Mouse (Mus musculus): ENCODE measurements around the gene St7. TPM values are rescaled to one million over a fixed set of nuclear protein-coding genes. Genes with fewer than 3 reads are reported as not detected.
A peak's percentile ranks its signal among the peaks of the same experiment; 100 is the strongest.

Gene St7
- polyA plus RNA-seq, 2 experiments: 29.7 to 33.0 TPM

DNA sequence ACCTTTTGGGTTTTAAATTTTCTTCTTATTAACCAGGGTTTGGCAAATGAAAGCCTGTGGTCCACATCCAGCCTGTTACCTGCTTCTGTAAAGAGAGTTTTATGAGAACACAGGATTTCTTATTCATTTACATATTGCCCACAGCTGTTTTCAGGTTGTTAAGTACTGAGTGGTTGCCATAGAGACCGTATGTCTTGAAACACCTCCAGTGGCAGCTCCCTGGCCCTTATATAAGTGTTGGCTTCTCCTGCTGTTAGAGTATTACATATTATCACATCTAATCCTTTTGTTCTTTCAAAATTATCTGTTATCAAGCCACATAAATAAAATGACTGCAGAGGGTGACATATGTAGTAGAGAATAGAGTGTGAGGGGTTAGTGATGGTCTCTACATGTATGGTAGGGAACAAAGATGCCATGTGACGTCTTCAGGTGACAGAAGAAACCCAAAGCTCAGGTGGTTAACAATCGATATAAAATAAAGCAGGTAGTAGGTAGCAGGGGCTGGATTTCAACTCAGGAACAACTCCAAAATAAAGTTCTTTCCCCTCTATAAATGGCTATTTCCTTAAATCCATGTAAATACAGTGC is 183.4 kb downstream of the St7 start:
- Histone ChIP-seq H3K36me3 (ENCODE audit: control insufficient read depth, insufficient read depth, low read length) (no peaks in the 10 kb centered on the region), H3K4me3 (replicated peaks; ENCODE audit: low read length) (no peak overlapping the region), H3K4me1 (ENCODE audit: control insufficient read depth, insufficient read depth, low read length) (peaks cover 28% of the 10 kb centered on the region), H3K27ac (replicated peaks; ENCODE audit: low read depth, low read length) (no peak overlapping the region; the same call in 1 of the 2 replicates), H3K4me2 (replicated peaks; ENCODE audit: low read depth, low read length, severe bottlenecking) (no peak overlapping the region), H3K27me3 (ENCODE audit: control insufficient read depth, insufficient read depth, low read length) (no peaks in the 10 kb centered on the region), H3K9me3 (ENCODE audit: control insufficient read depth, low read length) (no peaks in the 10 kb centered on the region), H3K9ac (ENCODE audit: low read depth, low read length, severe bottlenecking) (no peak overlapping the region)
- no peak for TF ChIP-seq POLR2A (IDR thresholded peaks at IDR 0.05; ENCODE audit: borderline replicate concordance, extremely low read depth, insufficient read depth, insufficient read length)
- WGBS: 56% methylated on average over 3 of the region's 3 CpGs
- ATAC-seq (ENCODE audit: low FRiP score, low read depth) (peak; percentile 67), DNase-seq (ENCODE audit: low spot score) (peak; percentile 77)

DNA sequence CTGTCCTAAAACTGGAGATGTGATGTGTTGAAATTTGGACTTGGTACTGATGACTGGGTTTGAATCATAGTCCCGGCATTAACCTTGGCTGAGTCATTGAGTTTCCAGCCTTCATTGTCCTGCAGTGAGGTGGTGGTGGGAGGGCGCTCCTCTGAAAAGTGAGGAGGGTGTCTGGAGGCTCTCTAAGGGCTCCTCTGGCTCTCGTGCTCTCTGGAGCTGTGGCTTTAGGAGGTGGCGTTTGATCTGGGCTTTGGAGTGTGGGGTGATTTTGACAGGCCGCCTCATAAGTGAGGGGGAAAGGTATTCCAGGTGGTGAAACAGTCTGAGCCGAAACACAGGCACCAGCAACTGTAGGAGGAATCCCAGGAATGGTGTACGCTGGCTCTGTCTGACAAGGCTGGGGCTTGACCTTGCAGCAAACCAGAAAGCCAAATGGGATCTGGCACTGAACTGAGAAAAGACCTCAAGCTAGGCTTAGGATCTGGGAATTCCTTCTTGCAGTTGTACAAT is 184.0 kb downstream of the St7 start:
- Histone ChIP-seq H3K4me2 (replicated peaks; ENCODE audit: low read depth, low read length, severe bottlenecking) (no peak overlapping the region), H3K4me1 (ENCODE audit: control insufficient read depth, insufficient read depth, low read length) (peaks cover 25% of the 10 kb centered on the region), H3K9ac (ENCODE audit: low read depth, low read length, severe bottlenecking) (no peak overlapping the region), H3K9me3 (ENCODE audit: control insufficient read depth, low read length) (no peaks in the 10 kb centered on the region), H3K27me3 (ENCODE audit: control insufficient read depth, insufficient read depth, low read length) (no peaks in the 10 kb centered on the region), H3K36me3 (ENCODE audit: control insufficient read depth, insufficient read depth, low read length) (no peaks in the 10 kb centered on the region), H3K4me3 (replicated peaks; ENCODE audit: low read length) (no peak overlapping the region), H3K27ac (replicated peaks; ENCODE audit: low read depth, low read length) (0 out of 2 replicates have a peak overlapping the region, but pooled peaks have one; percentile 28)
- peak; percentile 20; the same call in 1 of the 2 replicates for ATAC-seq (ENCODE audit: low FRiP score, low read depth)
- no peak for TF ChIP-seq POLR2A (IDR thresholded peaks at IDR 0.05; ENCODE audit: borderline replicate concordance, extremely low read depth, insufficient read depth, insufficient read length)
- no peak for DNase-seq (ENCODE audit: low spot score)
- 38% methylated on average over 7 of the region's 7 CpGs for WGBS

- no peak overlapping the region for H3K27ac ChIP-seq (replicated peaks; ENCODE audit: low read depth, low read length)
- H3K4me3 ChIP-seq (replicated peaks; ENCODE audit: low read length): no peak overlapping the region
- no peak for TF ChIP-seq POLR2A (IDR thresholded peaks at IDR 0.05; ENCODE audit: borderline replicate concordance, extremely low read depth, insufficient read depth, insufficient read length)
- no peaks in the 10 kb centered on the region for H3K4me1 ChIP-seq (ENCODE audit: control insufficient read depth, insufficient read depth, low read length)
- no peaks in the 10 kb centered on the region for H3K9me3 ChIP-seq (ENCODE audit: control insufficient read depth, low read length)
- no peak for DNase-seq (ENCODE audit: low spot score)
- no peak overlapping the region for H3K4me2 ChIP-seq (replicated peaks; ENCODE audit: low read depth, low read length, severe bottlenecking)
- H3K27me3 ChIP-seq (ENCODE audit: control insufficient read depth, insufficient read depth, low read length): no peaks in the 10 kb centered on the region
- no peak for ATAC-seq (ENCODE audit: low FRiP score, low read depth)
- H3K9ac ChIP-seq (ENCODE audit: low read depth, low read length, severe bottlenecking): no peak overlapping the region
- peaks cover 7% of the 10 kb centered on the region; the same call in 1 of the 2 replicates for H3K36me3 ChIP-seq (ENCODE audit: control insufficient read depth, insufficient read depth, low read length)
These were observed 190.2 kb downstream of the St7 start for GRCm38 (mm10) chr6:17882943-17883342.

GRCm38 (mm10) chr6:17887765-17888164 is 195.0 kb downstream of the St7 start:
- WGBS: 83% methylated on average over 6 of the region's 6 CpGs
- Histone ChIP-seq H3K36me3 (ENCODE audit: control insufficient read depth, insufficient read depth, low read length) (peaks cover 7% of the 10 kb centered on the region; the same call in 1 of the 2 replicates), H3K9me3 (ENCODE audit: control insufficient read depth, low read length) (no peaks in the 10 kb centered on the region), H3K4me3 (replicated peaks; ENCODE audit: low read length) (no peak overlapping the region), H3K27ac (replicated peaks; ENCODE audit: low read depth, low read length) (no peak overlapping the region), H3K4me1 (ENCODE audit: control insufficient read depth, insufficient read depth, low read length) (no peaks in the 10 kb centered on the region), H3K4me2 (replicated peaks; ENCODE audit: low read depth, low read length, severe bottlenecking) (no peak overlapping the region), H3K27me3 (ENCODE audit: control insufficient read depth, insufficient read depth, low read length) (no peaks in the 10 kb centered on the region), H3K9ac (ENCODE audit: low read depth, low read length, severe bottlenecking) (no peak overlapping the region)
- no peak for ATAC-seq (ENCODE audit: low FRiP score, low read depth)
- DNase-seq (ENCODE audit: low spot score): no peak
- TF ChIP-seq POLR2A (IDR thresholded peaks at IDR 0.05; ENCODE audit: borderline replicate concordance, extremely low read depth, insufficient read depth, insufficient read length): no peak

DNA sequence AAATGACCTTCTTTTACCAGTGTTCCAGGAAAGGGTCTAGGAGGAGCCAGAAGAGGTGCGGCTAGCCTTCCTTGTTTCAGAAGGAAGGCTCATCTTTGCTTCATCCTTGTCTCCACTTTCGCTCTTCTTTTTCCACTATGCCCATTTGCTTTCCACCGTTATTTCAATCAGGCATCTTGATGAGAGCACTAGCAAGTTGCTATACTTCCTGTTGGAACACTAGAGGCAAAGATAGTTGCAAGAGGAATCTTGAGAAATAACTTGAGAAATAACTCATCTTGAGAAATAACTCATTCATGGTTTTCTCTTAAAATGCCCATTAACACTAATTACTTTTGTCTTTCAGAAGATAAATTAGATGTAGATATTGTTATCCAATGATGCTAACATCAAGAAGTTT is 202.8 kb downstream of the St7 start:
- no peak overlapping the region for H3K4me3 ChIP-seq (replicated peaks; ENCODE audit: low read length)
- no peak overlapping the region for H3K27ac ChIP-seq (replicated peaks; ENCODE audit: low read depth, low read length)
- DNase-seq (ENCODE audit: low spot score): no peak
- H3K9ac ChIP-seq (ENCODE audit: low read depth, low read length, severe bottlenecking): no peak overlapping the region
- no peak for ATAC-seq (ENCODE audit: low FRiP score, low read depth)
- H3K4me1 ChIP-seq (ENCODE audit: control insufficient read depth, insufficient read depth, low read length): no peaks in the 10 kb centered on the region
- H3K4me2 ChIP-seq (replicated peaks; ENCODE audit: low read depth, low read length, severe bottlenecking): no peak overlapping the region
- 96% methylated on average over 3 of the region's 3 CpGs for WGBS
- no peak for TF ChIP-seq POLR2A (IDR thresholded peaks at IDR 0.05; ENCODE audit: borderline replicate concordance, extremely low read depth, insufficient read depth, insufficient read length)
- H3K27me3 ChIP-seq (ENCODE audit: control insufficient read depth, insufficient read depth, low read length): no peaks in the 10 kb centered on the region
- H3K9me3 ChIP-seq (ENCODE audit: control insufficient read depth, low read length): no peaks in the 10 kb centered on the region
- H3K36me3 ChIP-seq (ENCODE audit: control insufficient read depth, insufficient read depth, low read length): no peaks in the 10 kb centered on the region

All from limb, embryonic 14.5 days (tissue).